Mouse (Mus musculus) lung, embryonic 16.5 days (tissue): ENCODE results near the gene Pfdn4. TPM values are rescaled to one million over a fixed set of nuclear protein-coding genes. Genes with fewer than 3 reads are reported as not detected.

Experiments used
- ATAC-seq: fragments of 200-750 bp; cut with Nextera tagmentation; 2 replicates; pipeline ENCODE4 v1.8.0; 2017; ENCODE audit warnings: low read depth, mild to moderate bottlenecking, moderate library complexity
- H3K27ac ChIP-seq: fragments of 300-500 bp; sonication (generic); 2 replicates; pipeline ENCODE4 v1.5.1; 2014; ENCODE audit warnings: mild to moderate bottlenecking, control low read depth, low read length
- H3K27me3 ChIP-seq: fragments of 300-500 bp; sonication (generic); 2 replicates; pipeline ENCODE4 v1.6.1; 2014; ENCODE audit warnings: low read depth, low read length, mixed read lengths; ENCODE audit not compliant: control insufficient read depth, insufficient read depth
- H3K36me3 ChIP-seq: fragments of 300-500 bp; sonication (generic); 2 replicates; pipeline ENCODE4 v1.6.1; 2014; ENCODE audit warnings: low read length; ENCODE audit not compliant: control insufficient read depth, insufficient read depth
- H3K4me1 ChIP-seq: fragments of 300-500 bp; sonication (generic); replicated peaks from 2 replicates; pipeline ENCODE4 v1.6.1; 2014; ENCODE audit warnings: low read length, mixed read lengths; ENCODE audit not compliant: control insufficient read depth, insufficient read depth
- H3K4me2 ChIP-seq: fragments of 300-500 bp; sonication (generic); 2 replicates; pipeline ENCODE4 v1.6.1; 2014; ENCODE audit warnings: low read depth, low read length, control low read depth
- H3K4me3 ChIP-seq: fragments of 300-500 bp; sonication (generic); 2 replicates; pipeline ENCODE4 v1.5.1; 2014; ENCODE audit warnings: mild to moderate bottlenecking, low read length, control low read depth
- H3K9ac ChIP-seq: fragments of 300-500 bp; sonication (generic); 2 replicates; pipeline ENCODE4 v1.6.1; 2014; ENCODE audit warnings: low read length, control low read depth
- H3K9me3 ChIP-seq: fragments of 300-500 bp; sonication (generic); 2 replicates; pipeline ENCODE4 v1.6.1; 2016; ENCODE audit warnings: low read length; ENCODE audit not compliant: control insufficient read depth
- WGBS: fragments of 180-500 bp; shearing (Covaris S2); extraction: QIAGEN DNeasy Blood & Tissue Kit; methylation state at CpG from one replicate; pipeline ENCODE4 v1.1.7; 2014; 5-methylcytosine and 5-hydroxymethylcytosine counted together
- polyA plus RNA-seq: library from polyadenylated mRNA; unstranded; fragments of >200 nt; fragmentation: Nextera tagmentation; extraction: Ambion mirVana; gene quantifications from 2 replicates; pipeline ENCODE4 v1.2.1, GENCODE M21; 2015

The Pfdn4 gene
- polyA plus RNA-seq, 1 experiment from 2014 or later, result 77.2 TPM

DNA sequence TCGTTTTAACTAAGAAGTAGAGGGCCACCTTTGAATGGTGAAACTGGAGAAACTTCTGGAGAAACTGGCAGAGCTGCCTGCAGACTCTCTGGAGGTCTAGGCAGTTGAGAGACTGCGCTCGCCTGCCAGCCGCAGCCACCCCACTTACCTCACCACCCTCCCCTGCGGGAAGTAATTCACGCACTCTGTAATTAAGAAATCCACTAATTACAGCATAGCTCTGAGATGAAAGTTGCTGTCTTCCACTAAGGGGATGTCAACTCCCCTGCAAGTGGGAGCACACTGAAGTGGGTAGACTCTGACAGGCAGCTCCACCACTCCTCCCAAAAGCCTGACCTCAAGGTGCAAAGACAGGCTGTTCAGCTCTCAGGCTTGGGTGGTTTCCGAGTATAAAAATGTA is 55.9 kb downstream of the Pfdn4 start:
- 74% methylated on average over 7 of the region's 7 CpGs for WGBS
- Histone ChIP-seq H3K4me1 (peaks cover 8% of the 10 kb centered on the region), H3K9me3 (no peaks in the 10 kb centered on the region), H3K4me3 (no peak overlapping the region), H3K4me2 (no peak overlapping the region), H3K9ac (no peak overlapping the region), H3K27ac (no peak overlapping the region), H3K27me3 (no peaks in the 10 kb centered on the region; the same call in 1 of the 2 replicates), H3K36me3 (no peaks in the 10 kb centered on the region)
- no peak for ATAC-seq

DNA sequence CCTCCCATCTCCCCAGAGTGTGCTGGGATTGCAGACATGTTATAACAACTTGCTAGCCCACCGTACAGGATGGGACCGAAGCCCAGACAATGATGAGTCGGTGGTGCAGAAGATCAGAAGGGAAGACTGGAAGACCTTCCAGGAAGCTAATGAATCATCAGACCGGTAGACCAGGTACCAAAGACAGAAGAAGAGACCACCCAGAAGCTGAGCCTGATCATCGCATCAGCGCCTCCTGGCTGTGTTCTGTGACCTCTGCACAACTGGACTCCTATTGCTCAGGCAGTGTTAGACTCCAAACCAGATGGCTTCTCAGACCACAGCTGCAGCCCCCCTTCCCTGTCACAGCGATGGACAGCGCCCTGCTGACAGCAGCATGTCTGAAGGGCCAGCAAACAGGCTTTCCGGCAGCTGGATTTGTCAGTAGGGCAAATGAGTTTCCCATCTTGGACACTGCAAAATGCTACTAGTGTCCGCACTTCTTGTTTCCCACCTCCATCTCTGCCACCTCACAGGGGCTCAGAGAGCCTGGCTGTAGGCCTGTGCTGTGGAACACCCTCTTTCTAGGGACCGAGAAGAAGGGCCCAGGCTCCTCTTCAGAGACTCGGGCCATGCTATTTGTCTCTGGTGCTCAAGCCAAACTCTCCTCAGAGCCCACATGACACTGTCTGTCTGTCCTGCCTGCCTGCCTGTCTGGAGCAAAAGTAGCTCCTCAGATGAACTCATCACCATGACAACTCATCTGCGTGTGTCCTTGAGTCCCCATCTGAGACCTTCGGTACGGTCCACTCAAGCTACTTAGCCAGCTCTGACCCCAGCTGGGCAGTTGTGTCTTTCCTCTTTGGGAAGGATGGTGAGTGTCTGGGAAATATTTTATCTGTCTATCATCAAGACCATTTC is 68.0 kb downstream of the Pfdn4 start:
- H3K9ac ChIP-seq, result no peak overlapping the region
- no peak for ATAC-seq
- 65% methylated on average over 15 of the region's 15 CpGs for WGBS

GRCm38 (mm10) chr2:170564995-170565394 is 68.8 kb downstream of the Pfdn4 start:
- 77% methylated on average over 8 of the region's 8 CpGs for WGBS
- H3K9me3 ChIP-seq, result no peaks in the 10 kb centered on the region

More for the DNA sequence above, 68.0 kb downstream of the Pfdn4 start:
- Histone ChIP-seq H3K4me1 (no peaks in the 10 kb centered on the region), H3K36me3 (no peaks in the 10 kb centered on the region), H3K27me3 (no peaks in the 10 kb centered on the region), H3K4me3 (no peak overlapping the region), H3K27ac (no peak overlapping the region), H3K4me2 (no peak overlapping the region), H3K9me3 (no peaks in the 10 kb centered on the region)

More at GRCm38 (mm10) chr2:170564995-170565394, 68.8 kb downstream of the Pfdn4 start:
- H3K4me2 ChIP-seq, result no peak overlapping the region
- H3K9ac ChIP-seq, result no peak overlapping the region
- H3K27ac ChIP-seq, result no peak overlapping the region
- no peaks in the 10 kb centered on the region for H3K36me3 ChIP-seq
- no peaks in the 10 kb centered on the region for H3K27me3 ChIP-seq
- H3K4me1 ChIP-seq, result no peaks in the 10 kb centered on the region
- H3K4me3 ChIP-seq, result no peak overlapping the region
- no peak for ATAC-seq

Other genes with a start within 250 kb of the Pfdn4 start
- 3.7 and 5.4 TPM in 2 replicates for gene Bcas1, start 68.6 kb upstream of the Pfdn4 start, polyA plus RNA-seq
- gene Cyp24a1, start 717 bp downstream of the Pfdn4 start, polyA plus RNA-seq, result not detected in 2 replicates
- gene 4930470P17Rik, start 105.6 kb downstream of the Pfdn4 start, polyA plus RNA-seq, result not detected in 2 replicates
- gene Dok5, start 235.4 kb downstream of the Pfdn4 start, polyA plus RNA-seq, result 1.8 and 1.9 TPM in 2 replicates